Mouse (Mus musculus) kidney, embryonic 15.5 days (tissue): ENCODE results near the gene Bbip1. TPM values are rescaled to one million over a fixed set of nuclear protein-coding genes. Genes with fewer than 3 reads are reported as not detected.
"Not testable (repeated sequence)": the region's sequence is repeated elsewhere in the genome, so short reads cannot be mapped to it uniquely, and the experiment has no call there.

Source experiments
- ATAC-seq: fragments of 200-750 bp; cut with Nextera tagmentation; replicated peaks from 2 replicates; pipeline ENCODE4 v1.8.0; 2017; ENCODE audit warnings: moderate TSS enrichment; ENCODE audit not compliant: low FRiP score
- H3K27ac ChIP-seq: fragments of 300-500 bp; sonication (generic); 2 replicates; pipeline ENCODE4 v1.5.1; 2015; ENCODE audit warnings: mild to moderate bottlenecking, inconsistent platforms
- H3K27me3 ChIP-seq: fragments of 300-500 bp; sonication (generic); 2 replicates; pipeline ENCODE4 v1.6.1; 2015; ENCODE audit warnings: inconsistent platforms
- H3K36me3 ChIP-seq: fragments of 300-500 bp; sonication (generic); 2 replicates; pipeline ENCODE4 v1.6.1; 2015; ENCODE audit warnings: inconsistent platforms
- H3K4me1 ChIP-seq: fragments of 300-500 bp; sonication (generic); 2 replicates; pipeline ENCODE4 v1.6.1; 2015; ENCODE audit warnings: inconsistent platforms
- H3K4me2 ChIP-seq: fragments of 300-500 bp; sonication (generic); 2 replicates; pipeline ENCODE4 v1.6.1; 2015; ENCODE audit warnings: moderate library complexity, mild to moderate bottlenecking, inconsistent platforms
- H3K4me3 ChIP-seq: fragments of 300-500 bp; sonication (generic); replicated peaks from 2 replicates; pipeline ENCODE4 v1.5.1; 2015; ENCODE audit warnings: mild to moderate bottlenecking, inconsistent platforms
- H3K9ac ChIP-seq: fragments of 300-500 bp; sonication (generic); 2 replicates; pipeline ENCODE4 v1.6.1; 2015; ENCODE audit warnings: mild to moderate bottlenecking, inconsistent platforms
- H3K9me3 ChIP-seq: fragments of 300-500 bp; sonication (generic); replicated peaks from 2 replicates; pipeline ENCODE4 v1.6.1; 2016; ENCODE audit warnings: inconsistent platforms
- WGBS: fragments of 180-500 bp; shearing (Covaris S2); methylation state at CpG from one replicate; pipeline ENCODE4 v1.1.7; 2015; ENCODE audit warnings: mixed read lengths; 5-methylcytosine and 5-hydroxymethylcytosine counted together
- polyA plus RNA-seq: library from polyadenylated mRNA; unstranded; fragments of >200 nt; fragmentation: Nextera tagmentation; extraction: Ambion mirVana; gene quantifications from 2 replicates; pipeline ENCODE4 v1.2.1, GENCODE M21; 2015

The Bbip1 gene
- polyA plus RNA-seq, 1 experiment from 2014 or later = 72.3 TPM

DNA sequence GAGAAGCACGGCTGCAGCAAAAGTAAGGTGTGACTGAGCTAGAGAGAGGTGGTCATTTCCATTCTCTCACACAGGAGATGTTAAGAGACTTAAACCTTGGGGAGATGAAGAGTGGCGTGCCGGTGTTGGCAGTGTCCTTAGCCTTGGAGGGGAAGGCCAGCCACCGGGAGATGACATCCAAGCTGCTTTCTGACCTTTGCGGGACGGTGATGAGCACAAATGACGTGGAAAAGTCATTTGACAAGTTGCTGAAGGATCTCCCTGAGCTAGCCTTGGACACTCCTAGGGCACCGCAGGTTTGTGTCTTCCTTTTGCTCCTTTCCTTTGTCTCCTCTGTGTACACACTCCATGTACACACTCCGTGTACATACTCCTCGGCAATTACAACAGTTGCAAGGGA, 24.9 kb downstream of the Bbip1 start:
- no peaks in the 10 kb centered on the region for H3K27me3 ChIP-seq
- H3K4me3 ChIP-seq = no peak overlapping the region
- no peaks in the 10 kb centered on the region for H3K9me3 ChIP-seq
- no peak overlapping the region for H3K27ac ChIP-seq
- no peak for ATAC-seq
- peaks cover 88% of the 10 kb centered on the region for H3K36me3 ChIP-seq
- no peak overlapping the region for H3K9ac ChIP-seq
- 92% methylated on average over 10 of the region's 10 CpGs for WGBS
- H3K4me1 ChIP-seq = no peaks in the 10 kb centered on the region
- H3K4me2 ChIP-seq = no peak overlapping the region

DNA sequence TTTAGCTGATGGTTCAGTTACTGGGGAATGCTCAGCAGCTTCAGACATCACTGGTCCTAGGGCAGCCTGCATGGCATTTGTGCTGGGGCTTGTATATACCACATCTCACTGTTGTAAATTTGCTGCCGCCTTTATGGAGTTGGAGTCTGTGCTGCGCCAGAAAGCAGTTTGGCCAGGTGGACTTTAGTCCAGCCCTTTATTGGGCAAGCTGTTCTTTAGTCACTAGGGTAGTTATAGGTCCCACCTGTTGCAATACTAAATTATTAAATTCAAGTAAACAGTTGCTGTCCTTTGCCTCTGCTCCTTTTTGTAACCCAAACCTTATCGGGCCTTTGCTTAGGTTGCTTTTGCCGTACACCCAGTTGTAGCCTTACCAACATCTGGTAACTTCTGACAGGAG, 29.5 kb downstream of the Bbip1 start:
- no peak overlapping the region for H3K4me3 ChIP-seq
- no peak overlapping the region for H3K9ac ChIP-seq
- H3K4me2 ChIP-seq = no peak overlapping the region
- H3K27me3 ChIP-seq = no peaks in the 10 kb centered on the region
- H3K9me3 ChIP-seq = no peaks in the 10 kb centered on the region
- no peak overlapping the region for H3K27ac ChIP-seq
- no peaks in the 10 kb centered on the region for H3K4me1 ChIP-seq
- peaks cover 91% of the 10 kb centered on the region for H3K36me3 ChIP-seq
- 94% methylated on average over 4 of the region's 4 CpGs for WGBS
- ATAC-seq = no peak

DNA sequence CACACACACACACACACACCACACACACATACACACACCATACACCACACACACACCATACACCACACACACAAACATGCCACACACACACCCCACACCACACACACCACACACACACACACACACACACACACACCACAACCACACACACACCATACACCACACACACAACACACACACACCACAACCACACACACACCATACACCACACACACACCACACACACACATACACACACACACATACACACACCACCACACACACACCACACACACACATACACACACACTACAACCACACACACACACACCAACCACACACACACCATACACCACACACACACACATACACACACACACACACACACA, 37.7 kb downstream of the Bbip1 start:
- not testable (repeated sequence) for H3K4me2 ChIP-seq, H3K27ac ChIP-seq

DNA sequence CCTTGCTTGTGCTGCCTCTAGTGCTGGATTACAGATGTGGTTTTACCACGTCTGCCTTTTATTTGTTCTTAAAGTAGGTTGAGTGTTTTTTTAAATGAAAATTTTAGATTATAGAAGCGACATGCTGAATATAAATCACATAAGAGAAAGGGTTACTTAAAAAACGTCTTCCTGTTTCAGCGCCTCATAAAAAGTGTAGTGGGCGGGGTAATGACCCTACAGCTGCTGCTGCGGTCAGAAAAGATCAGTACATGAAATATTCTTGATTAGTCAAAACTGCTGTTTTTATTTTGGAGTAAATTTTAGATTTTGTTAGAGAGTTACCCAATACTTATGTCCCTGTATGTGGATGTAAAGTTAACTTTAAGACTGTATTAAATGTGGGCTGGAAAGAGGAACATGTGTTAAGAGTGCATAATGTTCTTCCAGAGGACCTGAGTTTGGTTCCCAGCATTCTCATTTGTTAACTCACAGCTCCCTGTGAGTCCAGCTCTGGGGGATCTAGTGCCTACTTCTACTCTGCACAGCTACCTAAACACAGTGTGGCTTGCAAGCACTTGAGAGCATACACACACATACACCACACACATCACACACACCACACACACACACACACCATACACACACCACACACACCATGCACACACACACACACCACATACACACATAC, 38.3 kb downstream of the Bbip1 start:
- Histone ChIP-seq H3K4me3 (peak overlapping the region; percentile 97), H3K9me3 (no peaks in the 10 kb centered on the region), H3K4me1 (peaks cover 35% of the 10 kb centered on the region), H3K9ac (no peak overlapping the region), H3K27me3 (no peaks in the 10 kb centered on the region), H3K27ac (no peak overlapping the region), H3K4me2 (peak overlapping the region; percentile 76), H3K36me3 (peaks cover 20% of the 10 kb centered on the region)
- ATAC-seq = no peak
- WGBS = 27% methylated on average over 6 of the region's 6 CpGs

More for the DNA sequence above, 37.7 kb downstream of the Bbip1 start:
- Histone ChIP-seq H3K4me1 (peaks cover 35% of the 10 kb centered on the region), H3K36me3 (peaks cover 24% of the 10 kb centered on the region)
- ATAC-seq, H3K9ac ChIP-seq, H3K4me3 ChIP-seq, H3K9me3 ChIP-seq, H3K27me3 ChIP-seq: not testable (repeated sequence)

DNA sequence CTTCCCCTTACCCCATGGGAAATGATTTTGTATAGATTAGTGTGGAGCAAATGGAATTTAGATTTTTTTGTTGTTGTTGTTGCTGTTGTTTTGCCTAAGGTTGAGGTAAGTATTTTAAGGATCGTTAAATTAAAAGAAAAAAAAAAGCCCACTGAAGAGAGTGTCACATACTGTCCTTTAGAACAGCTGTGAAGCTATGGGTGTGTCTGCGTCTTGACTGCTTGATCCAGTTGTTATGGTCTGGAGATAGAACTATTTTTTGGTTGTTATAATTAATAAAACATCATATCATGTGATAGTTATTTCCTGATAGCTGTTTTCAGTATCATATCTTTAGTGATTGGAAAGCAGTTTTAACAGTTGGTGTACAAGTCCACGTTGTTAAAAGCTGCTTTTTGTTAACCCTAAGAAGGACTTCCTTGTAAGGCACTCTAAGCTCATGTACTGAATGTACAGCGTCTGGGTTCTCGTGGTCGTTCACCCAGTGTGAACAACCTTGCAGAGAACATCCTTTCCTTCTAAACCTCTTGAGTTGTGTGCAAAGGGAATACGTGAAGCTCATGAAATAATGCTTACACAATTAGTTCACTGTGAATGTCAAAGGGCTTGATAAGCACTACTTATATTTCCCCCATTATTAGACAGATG, 39.5 kb downstream of the Bbip1 start:
- no peaks in the 10 kb centered on the region for H3K9me3 ChIP-seq
- H3K27ac ChIP-seq = no peak overlapping the region
- WGBS = 50% methylated on average over 7 of the region's 7 CpGs
- peaks cover 35% of the 10 kb centered on the region for H3K4me1 ChIP-seq
- H3K27me3 ChIP-seq = no peaks in the 10 kb centered on the region
- peak overlapping the region; percentile 76 for H3K4me2 ChIP-seq
- ATAC-seq = no peak
- H3K9ac ChIP-seq = peak overlapping the region; percentile 33; the same call in 1 of the 2 replicates
- peaks cover 10% of the 10 kb centered on the region for H3K36me3 ChIP-seq
- peak overlapping the region; percentile 97 for H3K4me3 ChIP-seq

DNA sequence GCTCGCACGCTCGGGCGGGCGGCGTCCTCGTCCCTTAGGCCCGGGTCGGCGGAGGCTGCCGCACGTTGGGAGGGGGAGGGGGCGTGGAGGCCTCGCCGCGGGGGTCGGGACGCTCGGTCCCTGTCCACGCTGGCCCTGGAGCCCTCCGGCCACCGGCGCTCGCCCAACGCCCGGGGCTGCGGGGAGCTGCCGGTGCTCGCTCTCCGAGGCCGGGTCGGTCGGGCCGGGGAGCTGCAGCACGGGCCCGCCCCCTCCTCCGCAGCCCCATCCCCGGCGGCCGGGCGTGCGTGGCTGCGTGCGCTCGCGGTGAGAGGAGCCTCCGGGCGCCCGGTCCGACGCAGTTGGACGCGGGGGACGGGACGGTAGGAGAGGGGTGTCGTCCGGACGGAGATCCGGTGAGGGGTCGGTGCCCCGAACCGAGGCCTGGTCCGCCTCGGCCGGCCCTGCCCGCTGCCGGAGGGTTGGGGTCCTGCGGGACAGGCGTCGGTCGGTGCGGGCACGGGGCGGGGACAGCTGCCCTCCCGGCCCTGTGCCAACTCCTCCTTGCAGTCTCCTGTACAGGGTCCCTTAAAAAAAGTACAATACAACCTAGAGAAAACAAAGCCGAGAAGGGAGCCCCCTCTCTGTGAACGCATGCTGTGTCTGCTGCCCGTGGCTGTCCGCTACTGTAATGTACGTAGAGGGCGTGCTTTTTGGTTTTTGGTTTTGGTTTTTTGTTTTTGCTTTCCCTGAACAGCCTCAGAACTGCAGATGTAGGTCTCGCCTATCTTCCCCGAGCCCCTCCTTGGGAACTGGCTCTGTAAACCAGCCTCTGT, 40.7 kb downstream of the Bbip1 start:
- 1% methylated on average over 52 of the region's 83 CpGs for WGBS
- no peaks in the 10 kb centered on the region; the same call in 1 of the 2 replicates for H3K36me3 ChIP-seq
- H3K27me3 ChIP-seq = no peaks in the 10 kb centered on the region
- peak overlapping the region; percentile 76 for H3K4me2 ChIP-seq
- peak overlapping the region; percentile 90 for H3K9ac ChIP-seq
- peak; percentile 69 for ATAC-seq
- H3K27ac ChIP-seq = peak overlapping the region; percentile 94
- no peaks in the 10 kb centered on the region for H3K9me3 ChIP-seq
- H3K4me3 ChIP-seq = peak overlapping the region; percentile 97
- H3K4me1 ChIP-seq = peaks cover 35% of the 10 kb centered on the region

DNA sequence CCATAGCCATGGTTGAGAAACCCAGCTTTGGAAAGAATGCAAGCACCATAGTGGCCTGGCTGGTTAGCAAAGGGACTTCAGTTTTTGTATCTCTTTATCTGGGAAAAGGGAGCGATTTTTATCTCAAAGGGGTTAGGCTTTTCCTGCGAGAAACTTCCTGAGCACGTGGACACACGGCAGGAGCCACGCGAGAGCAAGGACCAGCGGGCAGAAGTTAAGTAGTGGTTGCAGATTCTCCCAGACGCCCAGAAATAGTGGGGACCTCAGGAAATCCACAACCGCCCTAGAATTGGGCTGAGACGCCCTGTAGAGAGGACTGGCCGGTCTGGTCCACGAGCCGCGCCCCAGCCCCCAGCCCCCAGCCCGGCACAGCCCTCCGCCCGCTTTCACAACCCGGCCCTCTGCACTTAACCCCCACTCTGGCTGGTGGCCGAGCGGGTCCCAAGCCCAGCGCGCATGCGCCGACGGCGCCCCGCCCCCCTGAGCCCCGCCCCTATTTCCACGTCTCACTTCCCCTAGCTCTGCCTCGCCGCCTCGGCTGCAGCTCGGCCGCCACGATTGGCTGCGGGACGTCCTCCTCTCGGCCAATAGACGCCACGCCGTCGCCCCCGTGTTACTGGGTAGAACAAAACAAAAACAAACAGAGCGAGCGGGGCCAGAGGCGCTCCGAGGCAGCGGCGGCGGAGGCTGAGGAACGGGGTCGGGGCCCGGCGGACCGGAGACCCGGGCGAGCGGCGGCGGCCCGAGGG, 41.5 kb downstream of the Bbip1 start:
- WGBS = 1% methylated on average over 54 of the region's 61 CpGs
- no peaks in the 10 kb centered on the region for H3K36me3 ChIP-seq
- H3K9me3 ChIP-seq = no peaks in the 10 kb centered on the region
- H3K4me3 ChIP-seq = peak overlapping the region; percentile 97
- peak overlapping the region; percentile 94 for H3K27ac ChIP-seq
- ATAC-seq = peak; percentile 98
- H3K9ac ChIP-seq = peak overlapping the region; percentile 90
- no peaks in the 10 kb centered on the region for H3K27me3 ChIP-seq
- peak overlapping the region; percentile 76 for H3K4me2 ChIP-seq
- H3K4me1 ChIP-seq = peaks cover 35% of the 10 kb centered on the region

DNA sequence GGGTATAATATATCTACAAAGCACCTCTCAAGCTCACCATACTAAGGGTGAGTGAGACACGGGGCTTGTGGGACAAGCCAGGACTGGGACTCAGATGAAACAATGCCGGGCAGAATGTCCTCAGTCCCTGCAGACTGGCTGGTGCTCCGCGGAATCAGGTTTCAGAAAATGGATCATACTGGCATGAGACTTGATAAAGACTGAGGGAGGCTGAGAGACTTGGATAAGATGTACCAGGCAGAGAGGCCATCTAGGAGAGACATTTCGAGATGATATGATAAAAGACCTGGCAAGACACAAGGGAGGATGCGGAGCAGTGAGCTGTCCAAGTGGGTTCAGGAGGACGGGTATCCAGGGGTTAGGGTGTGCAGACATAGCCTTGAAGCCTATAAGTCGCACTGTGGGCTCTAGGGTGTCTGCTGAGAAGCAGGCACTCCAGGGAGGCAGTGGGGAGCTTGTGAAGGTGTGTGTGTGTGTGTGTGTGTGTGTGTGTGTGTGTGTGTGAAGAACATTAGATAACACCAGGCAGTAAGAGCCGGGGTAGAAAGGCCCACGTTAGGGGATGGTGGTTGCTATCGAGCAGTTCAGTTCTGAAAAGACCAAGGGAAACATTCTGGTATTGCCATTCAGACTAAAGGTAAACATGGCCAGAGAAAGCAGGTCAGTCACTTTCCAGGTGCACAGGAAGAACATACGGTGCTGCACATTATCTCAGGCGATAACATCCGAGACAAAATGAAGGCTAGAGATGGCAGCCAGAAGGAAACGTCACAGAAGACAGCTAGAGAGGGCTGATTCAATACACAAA, 42.3 kb downstream of the Bbip1 start:
- H3K4me1 ChIP-seq = peaks cover 32% of the 10 kb centered on the region
- ATAC-seq = no peak
- 55% methylated on average over 15 of the region's 15 CpGs for WGBS

DNA sequence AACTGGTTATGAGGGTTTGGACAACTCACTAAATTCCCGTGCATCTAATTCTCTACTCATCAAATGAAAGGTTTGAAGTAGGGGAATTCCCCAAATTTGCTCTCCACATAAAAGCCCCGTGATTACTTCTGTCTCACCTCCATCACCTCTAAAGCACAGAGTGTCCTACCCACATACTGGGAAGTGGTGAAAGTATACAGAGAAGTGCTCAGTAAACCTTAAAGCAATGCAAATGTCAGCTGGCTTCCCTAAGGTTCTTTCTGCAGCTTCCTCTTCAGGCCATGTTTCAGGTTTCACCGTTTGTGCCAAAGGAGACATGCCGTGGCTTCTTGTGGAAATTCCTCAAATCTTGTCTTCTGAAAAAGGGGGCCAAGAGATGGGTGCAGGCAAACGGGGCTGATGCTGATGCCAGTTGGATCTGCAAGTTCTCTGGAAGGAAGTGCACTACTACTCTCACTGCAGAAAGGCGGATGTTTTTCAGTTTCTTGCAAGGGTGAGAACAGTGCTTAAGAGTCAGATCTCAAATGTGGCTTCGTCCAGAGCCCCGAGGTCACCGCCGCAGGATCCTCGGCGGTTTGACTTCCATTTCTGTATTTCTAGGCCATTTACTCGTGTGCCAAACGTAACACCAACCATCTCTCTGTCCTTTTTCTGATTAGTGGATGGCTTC, 44.4 kb downstream of the Bbip1 start:
- H3K4me2 ChIP-seq = no peak overlapping the region
- H3K36me3 ChIP-seq = no peaks in the 10 kb centered on the region
- no peak overlapping the region for H3K27ac ChIP-seq
- peaks cover 19% of the 10 kb centered on the region for H3K4me1 ChIP-seq
- no peak overlapping the region for H3K9ac ChIP-seq
- no peak for ATAC-seq
- no peak overlapping the region for H3K4me3 ChIP-seq
- H3K27me3 ChIP-seq = no peaks in the 10 kb centered on the region
- WGBS = 80% methylated on average over 14 of the region's 14 CpGs
- H3K9me3 ChIP-seq = no peaks in the 10 kb centered on the region

More for the DNA sequence above, 42.3 kb downstream of the Bbip1 start:
- Histone ChIP-seq H3K4me3 (peak overlapping the region; percentile 97), H3K27me3 (no peaks in the 10 kb centered on the region), H3K9me3 (no peaks in the 10 kb centered on the region), H3K27ac (peak overlapping the region; percentile 94), H3K4me2 (peak overlapping the region; percentile 76), H3K36me3 (no peaks in the 10 kb centered on the region), H3K9ac (peak overlapping the region; percentile 62)

DNA sequence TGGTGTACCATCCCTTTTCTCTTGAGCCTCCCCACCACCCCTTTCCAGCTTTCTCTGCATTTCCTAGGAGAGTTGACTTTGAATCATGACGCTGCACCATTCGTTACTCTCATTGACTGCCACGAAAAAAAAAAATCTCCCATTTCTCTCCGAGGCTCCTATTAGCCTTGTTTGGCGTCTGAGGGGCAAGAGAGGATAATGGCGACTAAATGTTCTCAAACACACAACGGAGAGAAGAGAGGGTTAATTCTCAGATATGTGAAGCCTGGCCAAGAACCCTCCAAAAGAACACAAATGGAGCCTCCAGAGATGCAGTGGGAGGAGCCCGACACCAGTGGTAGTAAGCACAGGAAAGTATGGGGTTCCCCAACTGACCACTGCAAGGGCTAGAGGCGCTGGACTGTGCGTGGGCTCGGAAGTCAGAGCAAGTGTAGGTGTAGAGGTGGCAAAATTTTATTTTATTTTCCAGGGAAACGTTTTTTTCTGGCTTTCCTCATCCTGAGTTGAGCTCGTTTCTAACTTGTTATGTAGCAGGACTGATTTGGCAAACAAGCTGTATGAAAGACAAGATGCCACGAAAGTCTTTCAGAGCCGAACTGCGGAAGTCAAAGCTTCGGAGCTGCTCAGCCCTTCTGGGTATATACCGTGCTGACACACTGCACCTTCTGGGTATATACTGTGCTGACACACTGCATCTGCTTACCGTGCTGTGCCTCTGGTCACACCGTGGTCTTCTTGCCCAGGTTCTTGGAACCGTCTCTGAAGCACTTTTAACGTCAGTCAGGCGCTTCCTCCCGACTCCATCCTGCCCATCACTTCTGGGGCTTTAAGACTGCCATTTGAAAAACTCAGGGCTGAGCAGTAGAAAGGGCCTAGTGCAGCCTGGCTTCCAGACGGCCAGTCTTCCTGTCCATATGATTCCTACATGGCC, 45.2 kb downstream of the Bbip1 start:
- H3K27me3 ChIP-seq = no peaks in the 10 kb centered on the region
- H3K9ac ChIP-seq = no peak overlapping the region
- no peak overlapping the region for H3K4me3 ChIP-seq
- no peak overlapping the region for H3K4me2 ChIP-seq
- no peak for ATAC-seq
- peaks cover 11% of the 10 kb centered on the region for H3K4me1 ChIP-seq
- 74% methylated on average over 25 of the region's 25 CpGs for WGBS
- no peaks in the 10 kb centered on the region for H3K9me3 ChIP-seq
- no peaks in the 10 kb centered on the region for H3K36me3 ChIP-seq
- H3K27ac ChIP-seq = no peak overlapping the region
